Mouse (Mus musculus) heart, embryonic 16.5 days (tissue): ENCODE measurements around the gene Ccnh. TPM values are rescaled to one million over a fixed set of nuclear protein-coding genes. Genes with fewer than 3 reads are reported as not detected.

ENCODE experiments used
- ATAC-seq: fragments of 200-750 bp; cut with Nextera tagmentation; replicated peaks from 2 replicates; pipeline ENCODE4 v1.8.0; 2017; ENCODE audit warnings: moderate number of reproducible peaks; ENCODE audit not compliant: insufficient read depth, low FRiP score; ENCODE audit errors: extremely low read depth
- H3K27ac ChIP-seq: fragments of 300-500 bp; sonication (generic); 2 replicates; pipeline ENCODE4 v1.5.1; 2014; ENCODE audit warnings: mild to moderate bottlenecking, low read length, control low read depth, moderate library complexity
- H3K27me3 ChIP-seq: fragments of 300-500 bp; sonication (generic); 2 replicates; pipeline ENCODE4 v1.6.1; 2014; ENCODE audit warnings: low read length, mixed read lengths; ENCODE audit not compliant: control insufficient read depth, insufficient read depth
- H3K36me3 ChIP-seq: fragments of 300-500 bp; sonication (generic); 2 replicates; pipeline ENCODE4 v1.6.1; 2014; ENCODE audit not compliant: control insufficient read depth, insufficient read depth
- H3K4me1 ChIP-seq: fragments of 300-500 bp; sonication (generic); 2 replicates; pipeline ENCODE4 v1.6.1; 2014; ENCODE audit warnings: low read length, mixed read lengths; ENCODE audit not compliant: control insufficient read depth, insufficient read depth
- H3K4me2 ChIP-seq: fragments of 300-500 bp; sonication (generic); 2 replicates; pipeline ENCODE4 v1.6.1; 2014; ENCODE audit warnings: low read depth, mild to moderate bottlenecking, control low read depth, low read length
- H3K4me3 ChIP-seq: fragments of 300-500 bp; sonication (generic); 2 replicates; pipeline ENCODE4 v1.5.1; 2014; ENCODE audit warnings: mild to moderate bottlenecking, control low read depth, low read length
- H3K9ac ChIP-seq: fragments of 300-500 bp; sonication (generic); 2 replicates; pipeline ENCODE4 v1.6.1; 2014; ENCODE audit warnings: low read length, control low read depth
- H3K9me3 ChIP-seq: fragments of 300-500 bp; sonication (generic); replicated peaks from 2 replicates; pipeline ENCODE4 v1.6.1; 2016; ENCODE audit warnings: low read length; ENCODE audit not compliant: control insufficient read depth
- WGBS: fragments of 180-500 bp; shearing (Covaris S2); extraction: QIAGEN DNeasy Blood & Tissue Kit; methylation state at CpG from one replicate; pipeline ENCODE4 v1.1.7; 2014; 5-methylcytosine and 5-hydroxymethylcytosine counted together
- polyA plus RNA-seq: library from polyadenylated mRNA; unstranded; fragments of >200 nt; fragmentation: Nextera tagmentation; extraction: Ambion mirVana; gene quantifications from 2 replicates; pipeline ENCODE4 v1.2.1, GENCODE M21; 2015

Gene Ccnh
- polyA plus RNA-seq, 1 experiment from 2014 or later = 68.5 TPM

DNA sequence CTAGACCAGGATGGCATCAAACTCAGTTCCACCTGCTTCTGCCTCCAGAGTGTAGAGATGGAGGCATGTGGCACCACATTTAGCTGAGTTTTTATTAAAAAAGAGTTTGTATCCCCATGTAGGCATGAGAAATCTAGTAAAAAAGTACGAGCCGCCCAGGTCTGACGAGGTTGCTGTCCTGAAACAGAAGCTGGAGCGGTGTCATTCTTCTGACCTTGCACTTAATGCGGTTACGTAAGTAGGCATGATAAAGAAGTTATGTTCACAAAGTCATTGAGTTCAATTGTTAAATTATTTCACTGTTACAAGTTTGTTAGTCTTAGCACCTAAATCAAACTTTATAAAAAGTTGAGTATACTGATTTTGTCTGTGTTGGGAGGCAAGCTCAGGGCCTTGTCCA is 19.4 kb downstream of the Ccnh start:
- WGBS = 77% methylated on average over 6 of the region's 6 CpGs

DNA sequence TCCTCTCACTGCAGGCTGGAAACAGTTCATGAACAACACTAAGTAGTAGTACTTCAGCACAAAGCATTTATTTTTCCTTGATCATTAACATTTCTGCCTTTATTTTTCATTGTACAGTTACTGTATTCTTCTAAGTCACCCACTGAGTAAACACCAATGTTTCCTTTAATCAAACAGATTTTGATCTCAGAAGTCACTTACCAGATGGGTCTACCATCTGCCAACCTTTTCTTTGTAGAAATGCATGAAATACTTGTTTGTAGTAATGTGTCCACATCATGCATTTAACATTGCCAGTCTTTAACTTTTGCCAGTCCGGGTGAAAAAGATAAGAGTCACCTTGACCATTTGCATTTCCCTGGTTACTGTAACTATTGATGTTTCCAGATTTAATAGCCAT is 21.1 kb downstream of the Ccnh start:
- H3K4me2 ChIP-seq = no peak overlapping the region
- no peak overlapping the region for H3K4me3 ChIP-seq
- no peaks in the 10 kb centered on the region for H3K9me3 ChIP-seq
- H3K4me1 ChIP-seq = peaks cover 2% of the 10 kb centered on the region; the same call in 1 of the 2 replicates
- 46% methylated on average over 1 of the region's 1 CpGs for WGBS
- no peak overlapping the region for H3K27ac ChIP-seq
- H3K9ac ChIP-seq = no peak overlapping the region
- H3K27me3 ChIP-seq = no peaks in the 10 kb centered on the region
- H3K36me3 ChIP-seq = peaks cover 18% of the 10 kb centered on the region
- ATAC-seq = no peak

More for the DNA sequence above, 19.4 kb downstream of the Ccnh start:
- H3K4me3 ChIP-seq = no peak overlapping the region
- H3K9me3 ChIP-seq = no peaks in the 10 kb centered on the region
- H3K27me3 ChIP-seq = no peaks in the 10 kb centered on the region
- peaks cover 16% of the 10 kb centered on the region; the same call in 1 of the 2 replicates for H3K36me3 ChIP-seq
- H3K4me2 ChIP-seq = no peak overlapping the region
- H3K4me1 ChIP-seq = peaks cover 2% of the 10 kb centered on the region; the same call in 1 of the 2 replicates
- ATAC-seq = no peak
- H3K9ac ChIP-seq = no peak overlapping the region
- no peak overlapping the region for H3K27ac ChIP-seq

DNA sequence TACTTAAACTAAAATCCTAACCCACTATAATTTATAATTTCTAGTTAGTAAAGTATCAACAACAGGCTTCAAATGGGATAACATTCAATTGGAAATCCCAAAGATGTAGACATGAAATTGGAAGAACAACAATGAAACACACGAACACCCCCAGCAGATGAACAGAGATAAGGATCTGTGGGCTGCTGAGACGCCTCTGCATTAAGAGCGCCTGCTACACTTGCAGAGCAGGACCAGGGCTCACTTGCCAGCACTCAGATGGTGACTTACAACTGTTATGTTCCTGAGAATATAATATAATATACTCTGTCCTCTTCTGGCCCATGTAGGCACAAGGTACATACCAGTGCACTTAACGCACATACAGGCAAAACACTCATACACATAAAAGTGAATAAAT is 29.4 kb downstream of the Ccnh start:
- no peak for ATAC-seq
- H3K27ac ChIP-seq = no peak overlapping the region
- WGBS = 75% methylated on average over 4 of the region's 4 CpGs
- no peaks in the 10 kb centered on the region for H3K4me1 ChIP-seq
- no peaks in the 10 kb centered on the region for H3K9me3 ChIP-seq
- no peak overlapping the region for H3K4me3 ChIP-seq
- no peaks in the 10 kb centered on the region for H3K27me3 ChIP-seq
- H3K9ac ChIP-seq = no peak overlapping the region
- no peak overlapping the region for H3K4me2 ChIP-seq
- peaks cover 18% of the 10 kb centered on the region for H3K36me3 ChIP-seq

DNA sequence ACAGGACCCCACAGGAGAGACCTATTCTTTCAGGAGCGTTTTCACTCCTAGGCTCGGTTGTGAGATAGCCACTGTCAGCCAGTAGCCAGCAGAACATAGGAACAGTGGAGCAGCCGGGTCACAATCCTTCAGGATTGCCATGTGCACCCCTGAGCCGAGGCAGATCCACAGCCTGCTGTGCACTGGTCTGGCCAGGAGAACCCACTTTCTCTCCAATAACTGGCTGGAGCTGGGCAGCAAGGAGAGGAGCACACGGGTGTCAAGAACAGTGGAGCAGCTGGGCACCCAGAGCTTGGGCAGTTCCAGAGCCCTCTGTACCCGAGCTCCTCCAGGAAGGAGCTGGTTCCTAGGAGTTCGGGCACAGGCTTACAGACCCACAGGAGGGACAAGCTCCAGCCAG is 49.6 kb downstream of the Ccnh start:
- Histone ChIP-seq H3K36me3 (peaks cover 8% of the 10 kb centered on the region), H3K27me3 (no peaks in the 10 kb centered on the region), H3K27ac (no peak overlapping the region), H3K4me2 (no peak overlapping the region), H3K4me1 (no peaks in the 10 kb centered on the region), H3K4me3 (no peak overlapping the region), H3K9me3 (no peaks in the 10 kb centered on the region), H3K9ac (no peak overlapping the region)
- no peak for ATAC-seq
- 85% methylated on average over 7 of the region's 7 CpGs for WGBS

Other genes starting within 250 kb of the Ccnh start
- 29.9 and 33.1 TPM in 2 replicates for gene Rasa1, start 99.7 kb downstream of the Ccnh start, polyA plus RNA-seq